ENCODE assay signal across 10 mouse cellular contexts in the genomic region with DNA sequence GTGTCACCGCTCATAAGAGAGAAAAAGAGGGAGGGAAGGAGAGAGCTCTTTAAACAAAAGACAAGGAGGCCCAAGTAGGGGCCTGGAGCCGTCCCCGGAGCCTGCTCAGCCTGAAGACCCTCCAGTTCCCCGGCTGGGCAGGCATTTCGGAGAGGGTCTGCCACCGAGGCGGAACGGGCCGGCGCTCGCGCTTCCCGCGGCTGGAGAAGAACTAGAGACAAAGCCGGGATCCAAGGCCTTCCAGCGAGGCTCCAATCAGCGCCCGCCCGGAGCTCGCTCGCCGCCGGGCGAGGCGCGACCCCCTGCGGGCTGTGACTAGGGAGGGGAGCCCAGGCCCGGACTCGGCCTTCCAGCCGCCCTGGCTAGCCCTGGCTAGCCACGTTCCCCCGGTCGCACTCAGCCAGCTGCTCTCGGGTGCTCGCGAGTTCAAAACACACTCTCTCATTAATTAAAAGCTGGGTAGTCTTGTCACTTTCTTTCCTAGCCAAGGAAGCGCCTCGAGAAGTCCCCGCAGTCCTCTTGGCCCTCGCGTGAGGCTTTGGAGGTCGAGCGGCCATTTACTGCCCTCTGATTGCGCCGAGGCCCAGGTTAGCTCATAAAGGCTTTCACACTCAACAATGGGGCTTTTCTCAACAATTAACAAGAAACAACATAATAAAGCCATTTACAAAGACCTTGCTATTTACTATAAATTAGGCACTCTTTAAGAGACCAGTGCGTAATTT. TPM values are rescaled to one million over a fixed set of nuclear protein-coding genes. Genes with fewer than 3 reads are reported as not detected.
DNase-seq lines count a peak whose midpoint lies in the region; ATAC-seq and TF ChIP-seq lines count a peak whose summit lies in the region.
"Had no signal": no experiment of that assay in that cellular context is flagged by ENCODE, and none has a peak within 500 bp of the region (broad histone marks: within the 10 kb centered on the region; RNA-seq: fewer than 3 reads in every experiment).

No protein-coding gene starts in this region.

- peak; percentile 70 for DNase-seq in lung, embryonic 14.5 days
- no peak for DNase-seq in lung, postnatal 36 days
- peak; percentile 86 for DNase-seq in neural tube, embryonic 11.5 days (ENCODE audit: low spot score)
- DNase-seq in left cerebral cortex, postnatal 36 days (ENCODE audit: low spot score in 2 of 2), result no peak
- DNase-seq in natural killer cell, adult 2 months (ENCODE audit: low spot score in 2 of 2), result no peak
- no peak for DNase-seq in layer of hippocampus, adult 18-20 months (ENCODE audit: low spot score in 2 of 2)

- peak overlapping the region; percentile 48 for H3K27ac ChIP-seq in lung, embryonic 14.5 days (ENCODE audit: low read depth)
- H3K27ac ChIP-seq in embryonic facial prominence, embryonic 15.5 days (replicated peaks), result no peak overlapping the region
- peak overlapping the region; percentile 52; the same call in 1 of the 2 replicates for H3K27ac ChIP-seq in intestine, embryonic 16.5 days (ENCODE audit: low read length)
- H3K27ac ChIP-seq in neural tube, embryonic 11.5 days (ENCODE audit: low read depth, low read length), result peak overlapping the region; percentile 96

- H3K9me3 ChIP-seq in lung, embryonic 14.5 days (ENCODE audit: low read depth, low read length), result no peaks in the 10 kb centered on the region
- H3K9me3 ChIP-seq in embryonic facial prominence, embryonic 15.5 days (replicated peaks), result no peaks in the 10 kb centered on the region
- H3K9me3 ChIP-seq in intestine, embryonic 16.5 days (ENCODE audit: control insufficient read depth, low read length), result no peaks in the 10 kb centered on the region
- no peaks in the 10 kb centered on the region for H3K9me3 ChIP-seq in neural tube, embryonic 11.5 days (ENCODE audit: control insufficient read depth, low read length)

- peak overlapping the region; percentile 64 for H3K4me2 ChIP-seq in lung, embryonic 14.5 days
- peak overlapping the region; percentile 49 for H3K4me2 ChIP-seq in embryonic facial prominence, embryonic 15.5 days (replicated peaks)
- H3K4me2 ChIP-seq in intestine, embryonic 16.5 days (ENCODE audit: low read depth, low read length), result peak overlapping the region; percentile 68
- peak overlapping the region; percentile 84 for H3K4me2 ChIP-seq in neural tube, embryonic 11.5 days (ENCODE audit: low read depth)

- no peaks in the 10 kb centered on the region for H3K27me3 ChIP-seq in lung, embryonic 14.5 days (ENCODE audit: insufficient read depth, low read length)
- no peaks in the 10 kb centered on the region for H3K27me3 ChIP-seq in embryonic facial prominence, embryonic 15.5 days
- H3K27me3 ChIP-seq in intestine, embryonic 16.5 days (replicated peaks; ENCODE audit: control insufficient read depth, insufficient read depth, low read length), result no peaks in the 10 kb centered on the region
- no peaks in the 10 kb centered on the region for H3K27me3 ChIP-seq in neural tube, embryonic 11.5 days (ENCODE audit: control insufficient read depth, insufficient read depth, low read length)

- H3K36me3 ChIP-seq in lung, embryonic 14.5 days (ENCODE audit: insufficient read depth), result no peaks in the 10 kb centered on the region
- H3K36me3 ChIP-seq in embryonic facial prominence, embryonic 15.5 days, result no peaks in the 10 kb centered on the region
- no peaks in the 10 kb centered on the region for H3K36me3 ChIP-seq in intestine, embryonic 16.5 days (ENCODE audit: control insufficient read depth, insufficient read depth, low read length)
- H3K36me3 ChIP-seq in neural tube, embryonic 11.5 days (ENCODE audit: control insufficient read depth, insufficient read depth, low read length), result no peaks in the 10 kb centered on the region

- peak overlapping the region; percentile 27 for H3K4me3 ChIP-seq in lung, embryonic 14.5 days (ENCODE audit: low read depth, low read length)
- peak overlapping the region; percentile 30 for H3K4me3 ChIP-seq in embryonic facial prominence, embryonic 15.5 days (replicated peaks)
- peak overlapping the region; percentile 37 for H3K4me3 ChIP-seq in intestine, embryonic 16.5 days (ENCODE audit: low read length)
- H3K4me3 ChIP-seq in neural tube, embryonic 11.5 days (ENCODE audit: low read depth, low read length), result peak overlapping the region; percentile 34

- ATAC-seq in lung, embryonic 14.5 days (ENCODE audit: insufficient read depth), result peak; percentile 61
- ATAC-seq in embryonic facial prominence, embryonic 15.5 days (ENCODE audit: insufficient number of reproducible peaks, low FRiP score, low TSS enrichment, low read depth), result peak; percentile 20; the same call in 1 of the 2 replicates
- peak; percentile 64 for ATAC-seq in intestine, embryonic 16.5 days
- ATAC-seq in neural tube, embryonic 11.5 days (ENCODE audit: insufficient read depth, low FRiP score, low TSS enrichment), result peak; percentile 77

- intact Hi-C loops in left cerebral cortex, postnatal 36 days (cut with DNase I), result no loop called here

- H3K9ac ChIP-seq in lung, embryonic 14.5 days, result peak overlapping the region; percentile 58
- H3K9ac ChIP-seq in embryonic facial prominence, embryonic 15.5 days, result peak overlapping the region; percentile 23; the same call in 1 of the 2 replicates
- peak overlapping the region; percentile 69 for H3K9ac ChIP-seq in intestine, embryonic 16.5 days (ENCODE audit: low read depth, low read length)
- peak overlapping the region; percentile 90 for H3K9ac ChIP-seq in neural tube, embryonic 11.5 days (ENCODE audit: low read length)

- peaks cover 33% of the 10 kb centered on the region for H3K4me1 ChIP-seq in lung, embryonic 14.5 days (ENCODE audit: insufficient read depth)
- H3K4me1 ChIP-seq in embryonic facial prominence, embryonic 15.5 days, result peaks cover 48% of the 10 kb centered on the region
- H3K4me1 ChIP-seq in intestine, embryonic 16.5 days (ENCODE audit: control insufficient read depth, insufficient read depth, low read length), result peaks cover 23% of the 10 kb centered on the region
- peaks cover 40% of the 10 kb centered on the region for H3K4me1 ChIP-seq in neural tube, embryonic 11.5 days (ENCODE audit: control insufficient read depth, insufficient read depth, low read length)

- 9% methylated on average over 46 of the region's 46 CpGs for WGBS in lung, embryonic 14.5 days
- 12% methylated on average over 46 of the region's 46 CpGs for WGBS in embryonic facial prominence, embryonic 15.5 days
- 18% methylated on average over 46 of the region's 46 CpGs for WGBS in intestine, embryonic 16.5 days
- 3% methylated on average over 46 of the region's 46 CpGs for WGBS in neural tube, embryonic 11.5 days

- no peak for TF ChIP-seq CTCF in lung, embryonic 14.5 days (IDR thresholded peaks at IDR 0.05; ENCODE audit: low read depth)

RNA-seq across cellular contexts. Expression of gene A930004D18Rik, which starts 2.2 kb away (rescaled TPM):
- polyA plus RNA-seq in lung, embryonic 14.5 days (2014; fragmentation: Nextera tagmentation; extraction: Ambion mirVana), result 8.9 and 11.4 TPM in 2 replicates
- polyA plus RNA-seq in embryonic facial prominence, embryonic 15.5 days (2015; fragmentation: Nextera tagmentation; extraction: Ambion mirVana), result 13.7 and 13.9 TPM in 2 replicates
- polyA plus RNA-seq in intestine, embryonic 16.5 days (2015; fragmentation: Nextera tagmentation; extraction: Ambion mirVana), result 9.8 and 11.5 TPM in 2 replicates
- 6.9 and 7.6 TPM in 2 replicates for polyA plus RNA-seq in neural tube, embryonic 11.5 days (2014; fragmentation: Nextera tagmentation; extraction: Ambion mirVana)
- 1 to 10 TPM; 2.1 to 3.2 TPM for total RNA-seq in left cerebral cortex, postnatal 36 days (2021)
- 1 to 10 TPM; 3.5 to 5.0 TPM for total RNA-seq in layer of hippocampus, adult 18-20 months (2021)

RNA-seq across cellular contexts. Expression of gene Skida1, which starts 9.1 kb away (rescaled TPM):
- 8.3 and 8.5 TPM in 2 replicates for polyA plus RNA-seq in lung, embryonic 14.5 days (2014; fragmentation: Nextera tagmentation; extraction: Ambion mirVana)
- 5.7 and 6.1 TPM in 2 replicates for polyA plus RNA-seq in embryonic facial prominence, embryonic 15.5 days (2015; fragmentation: Nextera tagmentation; extraction: Ambion mirVana)
- 2.0 and 2.7 TPM in 2 replicates for polyA plus RNA-seq in intestine, embryonic 16.5 days (2015; fragmentation: Nextera tagmentation; extraction: Ambion mirVana)
- polyA plus RNA-seq in neural tube, embryonic 11.5 days (2014; fragmentation: Nextera tagmentation; extraction: Ambion mirVana), result 12.0 and 15.5 TPM in 2 replicates
- total RNA-seq in left cerebral cortex, postnatal 36 days (2021), result 10 to 100 TPM in 1 of 2 experiments, 1 to 10 TPM in 1; 8.8 to 10.0 TPM
- total RNA-seq in layer of hippocampus, adult 18-20 months (2021), result 10 to 100 TPM; 15.6 to 16.0 TPM

RNA-seq across cellular contexts. Expression of gene Mllt10, which starts 15.3 kb away (rescaled TPM):
- polyA plus RNA-seq in lung, embryonic 14.5 days (2014; fragmentation: Nextera tagmentation; extraction: Ambion mirVana), result 39.1 and 46.2 TPM in 2 replicates
- polyA plus RNA-seq in embryonic facial prominence, embryonic 15.5 days (2015; fragmentation: Nextera tagmentation; extraction: Ambion mirVana), result 65.5 and 70.1 TPM in 2 replicates
- 45.4 and 47.2 TPM in 2 replicates for polyA plus RNA-seq in intestine, embryonic 16.5 days (2015; fragmentation: Nextera tagmentation; extraction: Ambion mirVana)
- 39.4 and 42.6 TPM in 2 replicates for polyA plus RNA-seq in neural tube, embryonic 11.5 days (2014; fragmentation: Nextera tagmentation; extraction: Ambion mirVana)
- 10 to 100 TPM; 49.4 to 57.6 TPM for total RNA-seq in left cerebral cortex, postnatal 36 days (2021)
- total RNA-seq in layer of hippocampus, adult 18-20 months (2021), result 10 to 100 TPM; 51.7 to 59.6 TPM

RNA-seq across cellular contexts. Expression of gene H2al2a, which starts 43.0 kb away (rescaled TPM):
- polyA plus RNA-seq in lung, embryonic 14.5 days (2014; fragmentation: Nextera tagmentation; extraction: Ambion mirVana), result not detected in 2 replicates
- polyA plus RNA-seq in embryonic facial prominence, embryonic 15.5 days (2015; fragmentation: Nextera tagmentation; extraction: Ambion mirVana), result not detected in 2 replicates
- polyA plus RNA-seq in intestine, embryonic 16.5 days (2015; fragmentation: Nextera tagmentation; extraction: Ambion mirVana), result not detected in 2 replicates
- not detected in 2 replicates for polyA plus RNA-seq in neural tube, embryonic 11.5 days (2014; fragmentation: Nextera tagmentation; extraction: Ambion mirVana)
- total RNA-seq in left cerebral cortex, postnatal 36 days (2021), result not detected
- total RNA-seq in layer of hippocampus, adult 18-20 months (2021), result not detected
- total RNA-seq: adrenal gland, postnatal 36 days; layer of hippocampus, adult 8-10 months had no signal

Comparison
In these comparisons a context has a peak if more than half of its experiments do, and no peak if none do; other contexts are left out.
1. DNase-seq: peak in lung, embryonic 14.5 days (single experiment) and neural tube, embryonic 11.5 days (single experiment); none in lung, postnatal 36 days (single experiment), left cerebral cortex, postnatal 36 days (0 of 2), natural killer cell, adult 2 months (0 of 2) and layer of hippocampus, adult 18-20 months (0 of 2).
2. ATAC-seq: peak in every context shown above with its lines; median percentile 77 in neural tube, embryonic 11.5 days; 64 in intestine, embryonic 16.5 days; 61 in lung, embryonic 14.5 days; 20 in embryonic facial prominence, embryonic 15.5 days.
3. H3K9ac ChIP-seq: peak in every context shown above with its lines; median percentile 90 in neural tube, embryonic 11.5 days; 69 in intestine, embryonic 16.5 days; 58 in lung, embryonic 14.5 days; 23 in embryonic facial prominence, embryonic 15.5 days.
4. Peak in every context shown above with its lines, with median percentiles within 50 percentile points of each other: H3K4me2 ChIP-seq and H3K4me3 ChIP-seq.